Mouse (Mus musculus): ENCODE measurements at regions not wholly inside any gene's neighbourhood (a gene's known extent, or its start where the extent isn't known, plus 50 kb on each side); places are given as distances from the start of the nearest gene placed in this dataset.

- TF ChIP-seq POLR2A (IDR thresholded peaks at IDR 0.05; ENCODE audit: control insufficient read depth, low read depth, low read length) (no peak), CTCF (IDR thresholded peaks at IDR 0.05; ENCODE audit: control insufficient read depth, insufficient read depth, insufficient replicate concordance, low read depth, low read length) (no peak)
These were observed 233.3 kb upstream of the BC052040 start for GRCm38 (mm10) chr2:115348263-115348662.

Measured in testis, adult 2 months (tissue).